Mouse (Mus musculus) layer of hippocampus, adult 18-20 months (tissue): ENCODE results near the gene Ap1m2. TPM values are rescaled to one million over a fixed set of nuclear protein-coding genes. Genes with fewer than 3 reads are reported as not detected.

ENCODE experiments used
- DNase-seq, 2 experiments: peaks; one replicate each; pipeline ENCODE4 v3.0.0; 2022; ENCODE audit warnings: low spot score in 2 of 2
- long read RNA-seq: library from polyadenylated mRNA; stranded (forward); transcript quantifications from one replicate; pipeline ENCODE4 v2.0.0, GENCODE M21; 2021
- total RNA-seq, 2 experiments: library from RNA; stranded (reverse); gene quantifications; 2 replicates each; pipeline ENCODE4 v1.2.3; 2021

The Ap1m2 gene
- total RNA-seq: under 1 TPM; 0.18 to 0.30 TPM
- long read RNA-seq: 0 reads

DNA sequence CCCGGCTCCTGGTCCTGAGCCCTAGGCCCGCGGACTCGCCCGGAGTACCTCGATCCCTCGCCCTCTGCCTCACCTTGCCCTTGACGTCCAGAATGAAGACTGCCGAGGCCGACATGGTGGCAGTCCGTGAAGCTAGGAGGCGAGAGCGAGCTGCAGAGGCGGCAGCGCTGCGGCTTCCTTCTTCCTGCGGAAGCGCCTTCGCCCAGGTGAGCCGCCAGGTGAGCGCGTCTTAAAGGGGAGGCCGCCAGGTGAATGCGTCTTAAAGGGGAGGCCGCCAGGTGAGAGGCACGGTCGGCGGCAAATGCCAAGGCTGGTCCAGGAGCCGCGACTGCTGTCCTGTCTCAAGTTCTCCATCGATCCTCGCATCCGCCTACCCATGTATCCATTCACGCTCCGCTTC, at the start of gene Ap1m2:
Ap1m2 (minus strand) TSS at position 204 of the 400 bp plus-strand sequence.
- no peak for DNase-seq

DNA sequence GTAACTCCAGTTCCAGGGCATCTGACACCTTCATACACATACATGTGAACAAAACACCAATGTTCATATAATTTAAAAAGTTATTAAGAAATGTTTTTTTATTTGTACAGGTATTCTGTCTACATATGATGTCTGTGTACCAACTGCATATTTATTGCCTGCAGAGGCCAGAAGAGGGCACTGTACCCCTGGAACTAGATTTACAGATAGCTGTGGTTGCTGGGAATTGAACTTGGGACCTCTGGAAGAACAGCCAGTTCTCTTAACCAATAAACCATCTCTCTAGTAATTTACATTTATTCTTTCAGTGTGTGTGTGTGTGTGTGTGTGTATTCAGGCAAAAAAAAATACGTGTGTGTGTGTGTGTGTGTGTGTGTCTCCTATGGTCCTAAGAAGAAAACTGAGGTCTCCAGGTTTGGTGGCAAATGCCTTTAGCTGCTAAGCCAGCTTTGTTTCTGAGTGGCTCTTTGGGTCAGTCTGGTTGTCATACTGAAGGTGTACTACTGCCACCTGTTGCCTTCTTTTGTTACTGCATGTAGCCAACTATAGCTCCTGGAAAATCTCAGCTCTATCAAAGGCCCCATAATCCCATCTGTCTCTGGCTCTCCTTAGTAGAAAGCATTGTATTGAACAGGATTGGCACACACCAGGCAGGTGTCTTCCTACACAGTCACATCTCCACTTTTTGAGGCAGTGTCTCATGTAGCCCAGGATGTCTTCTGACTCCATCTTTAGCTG, 45.0 kb upstream of the Ap1m2 start:
- peak; percentile 55 to 84 for DNase-seq

DNA sequence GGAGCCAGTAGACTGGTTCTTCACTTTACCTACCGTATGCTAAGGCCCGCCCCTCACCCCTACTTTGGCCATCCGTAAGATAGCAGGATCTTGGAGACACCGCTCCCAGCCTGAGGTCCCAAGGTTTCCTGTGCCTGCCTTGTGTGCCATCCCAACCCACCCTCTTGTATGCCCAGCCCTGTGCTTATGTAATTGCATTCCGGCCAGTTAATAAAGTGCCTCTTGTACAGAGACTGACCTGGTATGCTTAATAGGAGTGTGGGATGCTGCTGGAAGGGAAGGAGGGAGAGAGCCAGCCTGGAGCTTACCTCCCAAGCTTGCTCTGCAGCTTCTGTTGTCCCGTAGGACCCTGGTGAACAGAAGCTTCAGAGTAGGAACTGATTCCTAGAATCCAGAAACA, 42.7 kb upstream of the Ap1m2 start:
- no peak for DNase-seq

DNA sequence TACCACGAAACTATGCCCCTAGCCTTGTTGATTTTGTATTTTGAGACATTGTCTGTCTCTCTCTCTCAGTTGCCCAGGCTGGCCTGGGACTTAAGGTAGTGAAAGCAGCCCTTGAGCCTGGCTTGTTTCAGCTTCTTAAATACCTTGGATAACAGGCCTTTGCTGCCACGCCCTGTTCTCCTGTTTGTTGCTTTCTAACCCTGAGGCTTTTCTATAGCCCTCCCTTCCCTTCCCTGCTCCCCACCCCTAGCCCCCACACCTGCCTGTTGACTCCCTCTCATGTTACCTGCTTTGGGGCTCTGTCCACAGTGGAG, 41.2 kb upstream of the Ap1m2 start:
- no peak for DNase-seq

DNA sequence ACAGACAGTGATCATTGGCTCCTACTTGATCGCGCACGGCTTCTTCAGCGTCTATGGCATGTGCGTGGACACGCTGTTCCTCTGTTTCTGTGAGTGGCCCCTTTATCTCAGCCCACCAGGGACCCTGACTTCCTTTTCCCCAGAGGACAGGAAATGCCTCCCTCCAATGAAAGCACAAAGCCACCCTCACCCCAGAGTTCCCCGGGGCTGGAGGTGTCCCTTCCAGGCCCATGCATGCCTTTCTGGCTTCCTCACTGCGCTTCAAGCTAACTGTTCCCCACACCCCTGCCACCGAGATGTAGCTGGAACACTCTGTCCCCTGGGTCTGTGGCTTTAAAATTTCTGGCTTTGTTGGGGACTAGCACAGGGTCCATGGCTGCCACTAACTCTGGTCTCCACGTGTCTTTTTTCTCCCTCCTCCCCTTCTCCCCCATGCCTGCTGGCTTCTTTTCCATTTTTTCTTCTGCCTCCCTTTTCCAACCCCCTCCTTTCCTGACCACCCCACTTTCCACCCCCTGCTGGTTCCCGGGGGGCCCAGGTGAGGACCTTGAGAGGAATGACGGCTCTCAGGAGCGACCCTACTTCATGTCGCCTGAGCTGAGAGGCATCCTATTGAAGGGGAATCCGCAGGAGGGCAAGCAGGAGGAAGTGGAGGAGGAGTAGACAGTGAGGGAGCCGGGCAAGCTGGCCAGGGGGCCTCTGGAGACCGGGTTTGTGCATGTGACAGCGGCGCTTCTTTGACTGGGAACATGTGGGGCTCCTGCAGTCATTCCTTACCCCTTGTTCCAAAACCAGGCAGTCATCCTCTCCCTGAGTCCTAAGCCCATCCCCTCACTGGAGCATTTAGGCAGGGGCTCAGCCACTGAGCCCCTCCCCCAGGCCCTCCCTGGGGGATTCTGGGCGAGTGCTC, 40.6 kb upstream of the Ap1m2 start:
- DNase-seq: no peak

DNA sequence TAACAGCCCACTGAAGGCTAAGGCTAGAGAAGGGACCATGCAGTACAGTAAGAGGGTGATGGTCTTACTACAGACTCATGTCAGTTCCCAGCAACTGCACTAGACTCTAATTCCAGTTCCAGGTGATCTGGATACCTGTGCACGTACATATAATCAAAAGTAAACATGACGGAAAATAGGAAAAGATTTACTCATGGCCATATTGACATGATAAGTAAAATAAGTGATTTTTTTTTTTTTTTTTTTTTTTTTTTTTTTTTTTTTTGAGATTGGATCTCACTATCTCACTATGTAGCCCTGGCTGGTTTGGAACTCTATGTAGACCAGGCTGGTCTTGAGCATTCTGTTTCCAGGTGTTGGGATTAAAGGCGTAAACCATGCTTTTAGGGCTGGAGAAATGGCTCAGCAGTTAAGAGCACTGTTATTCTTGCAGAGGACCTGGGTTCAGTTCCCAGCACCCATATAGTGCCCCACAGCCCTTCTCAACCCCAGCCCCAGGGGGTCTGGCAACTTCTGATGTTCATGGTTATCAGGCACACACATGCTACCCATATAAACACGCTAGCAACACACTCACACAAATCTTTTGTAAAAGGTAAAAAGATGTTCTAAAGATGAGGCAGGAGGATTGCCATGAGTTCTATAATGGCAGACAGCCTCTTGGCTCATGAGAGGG, 39.7 kb upstream of the Ap1m2 start:
- DNase-seq: no peak

DNA sequence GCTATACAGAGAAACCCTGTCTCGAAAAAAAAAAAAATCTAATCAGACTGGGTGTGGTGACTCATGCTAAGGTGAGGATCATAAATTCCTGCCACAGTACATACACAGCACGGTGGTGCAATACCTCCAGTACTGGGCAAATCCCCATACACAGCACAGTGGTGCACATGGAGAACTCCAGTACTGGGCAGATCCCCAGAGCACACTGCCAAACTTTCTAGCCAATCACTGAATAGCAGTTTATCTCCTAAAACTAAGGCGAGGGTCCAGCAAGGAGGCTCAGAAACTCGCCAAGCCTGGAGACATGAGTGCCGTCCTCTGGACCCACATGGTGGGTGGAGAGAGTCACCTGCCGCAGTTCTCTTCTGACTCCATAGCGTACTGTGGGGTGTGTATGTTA, 39.0 kb upstream of the Ap1m2 start:
- DNase-seq: no peak

DNA sequence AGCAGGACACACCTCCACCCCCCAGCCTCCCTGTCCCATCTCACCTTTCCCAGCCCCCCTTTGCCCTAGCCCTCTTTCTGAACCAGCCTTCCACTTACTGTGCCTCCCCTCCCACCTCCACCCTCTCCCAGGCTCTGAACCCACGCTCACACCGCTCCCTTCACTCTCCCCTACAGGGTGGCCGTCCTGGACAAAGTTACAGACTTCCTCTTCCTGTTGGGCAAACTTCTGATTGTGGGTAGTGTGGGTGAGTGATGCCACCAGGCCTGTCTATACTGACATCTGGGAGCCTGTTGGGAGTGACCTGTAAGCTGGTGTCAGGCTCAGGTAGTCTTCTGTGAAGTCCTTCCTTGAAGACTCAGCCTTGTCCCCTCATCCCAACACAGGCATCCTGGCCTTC, 36.0 kb upstream of the Ap1m2 start:
- DNase-seq: no peak

DNA sequence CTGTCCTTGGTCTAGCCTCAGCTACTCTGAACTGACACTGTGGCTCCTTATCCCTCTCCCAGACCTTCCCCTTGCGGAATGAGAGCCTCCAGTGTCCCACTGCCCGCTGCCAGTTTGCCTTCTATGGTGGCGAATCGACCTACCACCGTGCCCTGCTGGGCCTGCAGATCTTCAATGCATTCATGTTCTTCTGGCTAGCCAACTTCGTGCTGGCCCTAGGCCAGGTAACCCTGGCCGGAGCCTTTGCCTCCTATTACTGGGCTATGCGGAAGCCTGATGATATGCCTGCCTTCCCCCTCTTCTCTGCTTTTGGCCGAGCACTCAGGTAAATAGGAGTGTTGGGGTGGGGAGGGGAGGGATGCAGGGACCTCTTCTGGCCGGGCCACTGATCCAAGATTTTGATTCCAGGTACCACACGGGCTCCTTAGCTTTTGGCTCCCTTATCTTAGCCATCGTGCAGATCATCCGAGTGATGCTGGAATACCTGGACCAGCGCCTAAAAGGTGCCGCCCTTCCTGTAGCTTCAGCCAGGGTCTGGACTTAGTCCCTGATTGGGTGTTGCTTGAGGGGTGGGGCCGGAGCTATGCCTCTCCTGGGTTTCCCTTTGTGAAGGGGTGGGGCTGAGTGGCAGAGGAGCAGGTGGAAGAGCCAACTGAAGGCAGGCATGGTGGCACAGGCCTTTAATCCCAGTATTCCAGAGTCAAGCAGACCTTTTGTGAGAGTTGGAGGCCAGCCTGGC, 34.7 kb upstream of the Ap1m2 start:
- no peak for DNase-seq

DNA sequence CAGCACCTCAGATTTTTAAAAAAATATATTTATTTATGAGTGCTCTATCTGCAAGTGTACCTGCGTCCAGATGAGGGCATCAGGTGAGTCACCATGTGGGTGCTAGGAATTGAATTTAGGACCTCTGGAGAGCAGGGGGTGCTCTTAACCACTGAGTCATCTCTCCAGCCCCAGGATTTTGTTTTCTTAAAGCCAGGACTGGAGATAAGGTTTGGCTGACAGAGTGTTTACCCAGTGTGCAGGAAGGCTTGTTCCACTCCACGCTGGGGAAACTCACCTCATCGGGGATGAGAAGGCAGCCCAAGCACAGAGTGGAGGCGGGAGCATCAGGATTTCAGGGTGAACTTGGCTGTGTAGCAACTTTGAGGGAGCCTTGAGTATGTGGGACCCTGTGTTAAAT, 28.3 kb upstream of the Ap1m2 start:
- DNase-seq: no peak

DNA sequence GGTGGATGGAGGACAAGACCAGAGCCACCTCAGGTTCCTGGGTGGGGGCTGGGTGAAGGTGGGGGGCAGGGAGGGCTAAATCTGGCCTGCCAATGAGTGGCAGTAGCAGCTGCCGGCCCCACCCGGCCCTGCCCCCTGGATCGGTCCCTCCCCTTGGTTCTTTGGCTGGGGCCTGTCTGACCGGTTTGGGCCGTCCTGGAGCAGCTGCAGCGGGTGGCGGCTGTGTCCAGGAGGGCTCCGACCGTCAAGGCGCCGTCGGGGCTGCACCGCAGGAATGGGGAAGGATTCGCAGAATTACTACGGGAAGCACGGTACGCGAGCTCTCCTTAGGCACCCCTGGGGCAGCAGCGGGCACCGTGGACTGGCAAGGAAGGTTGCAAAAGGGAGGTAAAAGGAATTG, 25.5 kb upstream of the Ap1m2 start:
- no peak for DNase-seq

DNA sequence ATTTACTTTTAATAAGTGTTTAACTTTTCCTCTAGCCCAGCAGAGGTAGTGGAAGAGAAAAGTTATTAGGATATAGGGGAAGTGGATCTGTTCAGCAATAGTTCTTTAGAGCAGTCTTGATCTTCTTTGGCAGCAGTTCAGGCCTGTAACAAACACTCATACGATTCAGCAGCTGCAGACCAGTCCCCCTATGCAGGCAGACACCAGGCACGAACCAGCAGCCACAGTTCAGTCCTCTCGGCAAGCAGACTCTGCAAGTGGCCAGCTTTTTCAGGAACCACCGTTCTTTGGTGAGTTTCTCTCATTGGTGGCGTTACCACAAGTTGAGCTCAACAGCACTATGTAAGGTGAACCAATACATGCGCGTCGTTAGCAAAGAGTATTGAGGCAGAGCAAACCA, 24.4 kb upstream of the Ap1m2 start:
- DNase-seq: no peak

DNA sequence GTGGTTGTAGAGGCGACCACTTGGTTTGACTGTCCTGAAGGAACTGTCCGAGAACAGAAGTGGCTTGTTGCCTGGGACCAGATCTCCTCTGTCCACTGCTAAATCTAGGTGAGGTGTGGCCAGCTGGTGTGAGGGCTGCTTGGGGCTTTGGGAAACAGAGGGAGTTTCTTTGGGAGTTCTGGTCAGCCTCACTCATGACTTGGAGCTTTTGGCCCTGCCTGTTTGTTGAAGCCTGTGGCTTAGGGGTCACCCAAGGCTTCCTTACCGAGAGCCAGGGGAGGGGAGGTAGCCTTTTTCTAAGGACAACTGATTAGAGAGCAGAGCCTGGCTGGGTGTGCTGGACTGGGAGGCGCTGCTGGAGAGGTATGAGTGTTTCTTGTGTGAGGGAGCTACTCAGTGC, 23.3 kb upstream of the Ap1m2 start:
- no peak for DNase-seq

DNA sequence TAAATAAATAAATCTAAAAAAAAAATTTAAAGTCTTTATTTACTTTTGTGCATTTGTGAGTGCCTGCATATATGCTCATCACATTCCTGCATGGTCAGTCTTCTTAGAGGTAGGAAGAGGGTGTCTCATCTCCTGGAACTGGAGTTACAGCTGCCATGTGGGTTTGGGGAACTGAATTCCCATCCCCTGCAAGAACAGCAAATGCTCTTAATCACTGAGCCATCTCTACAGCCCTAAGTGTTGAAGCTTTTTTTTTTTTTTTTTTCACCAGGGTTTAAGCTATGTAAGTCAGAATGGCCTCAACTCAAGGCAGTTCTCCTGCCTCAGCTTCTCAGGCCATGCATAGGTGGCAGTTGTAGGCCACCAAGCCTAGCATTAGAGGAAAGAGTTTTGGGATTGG, 22.6 kb upstream of the Ap1m2 start:
- no peak for DNase-seq

DNA sequence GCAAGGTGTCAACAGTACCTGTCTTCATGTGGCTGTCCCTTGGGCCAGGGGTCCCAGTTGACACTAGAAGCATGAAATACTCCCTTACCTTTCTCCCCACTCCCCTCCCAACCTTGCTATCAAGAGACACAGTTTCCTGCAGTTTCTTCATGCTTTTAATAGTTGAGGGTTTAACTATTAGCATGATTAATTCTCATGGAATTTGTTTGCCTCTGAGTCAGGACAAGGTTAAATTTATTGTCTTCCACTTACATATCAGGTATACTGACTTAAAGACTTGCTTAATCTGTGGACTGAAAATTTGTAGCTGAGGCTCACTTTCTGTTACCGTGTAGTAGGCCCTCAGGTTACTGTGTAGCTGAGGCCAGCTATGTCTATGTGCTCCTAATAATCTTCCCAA, 21.4 kb upstream of the Ap1m2 start:
- no peak for DNase-seq

DNA sequence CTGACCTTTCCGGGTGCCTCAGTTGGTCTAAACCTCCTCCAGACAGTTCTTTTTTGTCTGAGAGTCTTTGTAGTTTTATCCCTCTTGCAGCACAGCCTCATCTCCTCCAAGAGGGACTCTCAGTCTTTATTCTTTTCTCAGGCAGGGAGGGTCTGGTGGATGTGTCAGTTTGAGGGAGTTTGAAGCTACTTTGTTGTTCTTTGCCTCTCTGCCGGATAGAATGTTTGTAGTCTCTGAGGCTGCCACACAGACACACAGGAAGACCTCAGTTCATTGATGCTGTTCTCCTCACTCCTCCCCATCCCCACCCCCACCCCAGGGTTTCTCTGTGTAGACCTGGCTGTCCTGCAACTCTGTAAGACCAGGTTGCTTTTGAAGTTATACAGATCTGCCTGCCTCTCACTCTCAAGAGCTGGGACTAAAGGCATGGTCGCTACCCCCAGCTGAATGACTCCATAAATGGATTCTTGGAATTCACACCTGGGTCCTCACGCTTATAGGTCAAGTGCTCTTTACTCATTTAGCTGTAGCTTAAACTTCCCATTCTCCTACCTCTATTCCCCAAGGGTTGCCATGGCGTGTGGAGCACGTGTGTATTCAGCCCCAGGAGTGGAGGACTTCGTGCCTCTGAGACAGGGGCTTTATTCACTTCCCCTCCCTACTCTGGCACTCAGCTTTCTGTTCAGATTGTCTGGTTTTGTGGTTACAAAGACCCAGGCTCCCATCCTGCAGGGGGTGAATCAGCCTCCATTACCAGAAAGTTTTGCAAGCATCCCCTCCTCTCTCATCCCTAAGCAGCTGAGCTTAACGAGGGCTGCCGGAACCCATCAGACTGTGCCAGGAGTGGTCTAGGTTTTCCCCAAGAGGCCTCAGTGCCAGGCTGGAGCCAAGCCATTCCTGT, 20.3 kb upstream of the Ap1m2 start:
- DNase-seq: no peak

DNA sequence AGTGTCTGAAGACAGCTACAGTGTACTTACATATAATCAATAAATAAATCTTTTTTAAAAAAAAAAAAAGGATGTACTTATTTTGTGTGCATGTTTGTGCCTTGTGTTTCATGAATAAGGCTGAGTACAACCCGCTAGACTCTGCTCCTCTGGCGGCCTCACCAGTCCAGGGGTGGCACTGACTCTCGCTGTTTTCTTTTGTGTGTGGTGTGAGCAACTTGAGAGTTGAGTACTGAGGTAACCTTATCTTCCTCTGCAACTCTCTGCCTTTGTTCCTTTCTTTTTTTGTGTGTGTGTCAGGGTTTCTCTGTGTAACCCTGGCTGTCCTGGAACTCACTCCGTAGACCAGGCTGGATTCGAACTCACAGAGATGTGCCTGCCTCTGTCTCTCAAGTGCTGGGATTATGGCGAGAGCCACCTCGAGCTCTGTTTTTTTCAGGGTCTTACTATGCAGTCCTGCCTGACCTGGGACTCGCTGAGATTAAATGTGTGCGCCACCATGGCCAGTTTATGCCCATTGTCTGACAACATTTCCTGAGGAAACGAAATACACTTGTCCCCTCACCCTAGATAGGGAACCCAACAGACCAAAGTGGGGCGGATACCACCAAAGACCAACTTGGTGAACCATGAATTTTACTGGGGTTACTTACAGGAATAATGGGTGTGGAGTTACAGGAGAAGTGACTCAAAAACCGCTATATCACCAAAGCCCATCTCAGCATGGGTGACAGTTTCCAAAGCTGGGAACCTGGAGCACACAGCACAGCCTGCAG, 19.4 kb upstream of the Ap1m2 start:
- no peak for DNase-seq

DNA sequence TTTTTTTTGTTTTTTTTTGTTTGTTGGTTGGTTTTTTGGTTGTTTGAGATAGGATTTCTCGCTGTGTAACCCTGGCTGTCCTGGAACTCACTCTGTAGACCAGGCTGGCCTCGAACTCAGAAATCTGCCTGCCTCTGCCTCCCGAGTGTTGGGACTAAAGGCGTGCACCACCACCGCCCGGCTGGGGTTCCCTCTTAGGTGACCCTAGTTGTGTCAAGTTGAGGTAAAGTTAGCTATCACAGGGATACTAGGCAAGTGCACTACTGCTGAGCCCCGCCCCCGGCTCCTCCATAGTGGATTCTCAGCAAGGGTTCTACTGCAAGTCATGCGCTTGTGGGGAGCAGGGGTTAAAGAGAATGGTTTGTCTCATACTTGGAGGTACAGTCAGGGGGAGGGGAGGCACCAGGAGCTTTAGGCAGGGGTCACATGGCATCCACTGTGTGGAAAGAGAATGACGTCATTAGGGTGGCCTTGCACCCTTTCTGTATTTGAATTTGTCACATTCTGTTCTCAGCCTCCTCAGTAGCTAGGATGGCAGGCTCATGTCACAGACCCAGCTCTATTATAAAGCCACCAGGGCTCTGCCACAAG, 17.7 kb upstream of the Ap1m2 start:
- no peak for DNase-seq

DNA sequence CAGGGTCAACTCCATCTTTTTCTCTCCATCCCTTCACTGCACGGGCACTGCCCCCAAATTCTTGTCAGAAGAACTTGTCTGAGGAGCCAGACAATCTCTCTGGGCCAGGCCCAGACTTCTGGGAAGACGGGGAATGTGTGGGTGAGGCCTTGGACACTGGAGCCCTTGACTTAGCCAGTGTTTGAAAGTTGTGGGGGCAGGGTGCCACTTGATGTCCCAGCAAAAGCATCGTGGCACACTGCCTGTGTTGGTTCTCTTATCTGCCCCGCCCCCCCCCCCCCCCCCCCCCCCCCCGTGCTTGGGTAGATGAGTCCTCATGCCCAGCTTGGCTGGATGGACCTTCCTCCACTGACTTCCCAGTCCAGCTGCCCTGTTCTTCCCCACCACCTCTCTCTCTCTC, 16.9 kb upstream of the Ap1m2 start:
- DNase-seq: no peak
